Mouse (Mus musculus) liver, embryonic 14.5 days (tissue): ENCODE data around the gene Pomc. TPM values are rescaled to one million over a fixed set of nuclear protein-coding genes. Genes with fewer than 3 reads are reported as not detected.

Experiments
- ATAC-seq: fragments of 200-750 bp; cut with Nextera tagmentation; 2 replicates; pipeline ENCODE4 v1.8.0; 2017; ENCODE audit warnings: moderate number of reproducible peaks, mild to moderate bottlenecking, moderate library complexity; ENCODE audit not compliant: insufficient read depth
- DNase-seq, 3 experiments: peaks; one replicate each; pipeline ENCODE4 v3.0.0-alpha.2; 2012 to 2013; ENCODE audit warnings: low read depth in 3 of 3, low spot score in 3 of 3
- H3K27ac ChIP-seq: fragments of 300-500 bp; sonication (generic); 2 replicates; pipeline ENCODE4 v1.5.1; 2014; ENCODE audit warnings: moderate library complexity, mild to moderate bottlenecking, control low read depth, inconsistent platforms
- H3K27me3 ChIP-seq: fragments of 300-500 bp; sonication (generic); 2 replicates; pipeline ENCODE4 v1.6.1; 2014; ENCODE audit warnings: mild to moderate bottlenecking, low read length, moderate library complexity; ENCODE audit not compliant: control insufficient read depth, insufficient read depth
- H3K36me3 ChIP-seq: fragments of 300-500 bp; sonication (generic); replicated peaks from 2 replicates; pipeline ENCODE4 v1.6.1; 2014; ENCODE audit warnings: low read depth; ENCODE audit not compliant: control insufficient read depth, insufficient read depth
- H3K4me1 ChIP-seq, 2 experiments: fragments of 200-500 bp in 1 of 2; fragments of 300-500 bp in 1 of 2; sonication (generic) in 1 of 2; replicated peaks; 2 replicates each; pipeline ENCODE4 v1.6.1; 2012 to 2014; ENCODE audit warnings: antibody characterized with exemption in 1 of 2, inconsistent platforms in 1 of 2, low read length in 1 of 2; ENCODE audit not compliant: control insufficient read depth in 2 of 2, insufficient read depth in 2 of 2
- H3K4me2 ChIP-seq: fragments of 300-500 bp; sonication (generic); 2 replicates; pipeline ENCODE4 v1.6.1; 2014; ENCODE audit warnings: low read depth, mild to moderate bottlenecking, control low read depth, moderate library complexity
- H3K4me3 ChIP-seq, 2 experiments: fragments of 200-500 bp in 1 of 2; fragments of 300-500 bp in 1 of 2; sonication (generic) in 1 of 2; 2 replicates each; pipeline ENCODE4 v1.5.1; 2012 to 2014; ENCODE audit warnings: low read depth in 2 of 2, low read length in 2 of 2, mild to moderate bottlenecking in 2 of 2, control low read depth in 1 of 2, inconsistent platforms in 1 of 2, moderate library complexity in 1 of 2; ENCODE audit not compliant: insufficient read depth in 1 of 2
- H3K9ac ChIP-seq: fragments of 300-500 bp; sonication (generic); replicated peaks from 2 replicates; pipeline ENCODE4 v1.6.1; 2014; ENCODE audit warnings: mild to moderate bottlenecking, control low read depth, moderate library complexity
- H3K9me3 ChIP-seq: fragments of 300-500 bp; sonication (generic); 2 replicates; pipeline ENCODE4 v1.6.1; 2016; ENCODE audit warnings: low read length, mixed read lengths; ENCODE audit not compliant: control insufficient read depth
- CTCF ChIP-seq: IDR thresholded peaks from 2 replicates; pipeline ENCODE4 v1.5.1; 2016; ENCODE audit warnings: antibody characterized with exemption, low read depth, control low read depth
- EP300 ChIP-seq: IDR thresholded peaks from 2 replicates; pipeline ENCODE4 v1.6.1; 2016; ENCODE audit warnings: antibody characterized with exemption, low read depth
- WGBS: fragments of 180-500 bp; shearing (Covaris S2); extraction: QIAGEN DNeasy Blood & Tissue Kit; methylation state at CpG from one replicate; pipeline ENCODE4 v1.1.7; 2014; ENCODE audit not compliant: insufficient replicate concordance; 5-methylcytosine and 5-hydroxymethylcytosine counted together
- polyA plus RNA-seq, 2 experiments: library from polyadenylated mRNA; depleted of rRNA in 1 of 2; stranded (reverse) in 1 of 2; unstranded in 1 of 2; fragments of >200 nt; fragmentation: Nextera tagmentation in 1 of 2; extraction: Ambion mirVana in 1 of 2; gene quantifications; 2 replicates each; pipeline versions ENCODE4 v1.2.1 to v1.2.3; 2012 to 2014

The Pomc gene
- polyA plus RNA-seq, 2 experiments = 0.28 to 0.50 TPM

GRCm38 (mm10) chr12:3944454-3945073 lies 10.2 kb upstream of the Pomc start:
- no peak for ATAC-seq
- 41% methylated on average over 4 of the region's 4 CpGs for WGBS
- no peak for DNase-seq

GRCm38 (mm10) chr12:3947503-3947902 lies 7.2 kb upstream of the Pomc start:
- H3K27ac ChIP-seq = no peak overlapping the region
- no peaks in the 10 kb centered on the region for H3K9me3 ChIP-seq
- H3K9ac ChIP-seq = no peak overlapping the region
- WGBS = 61% methylated on average over 6 of the region's 6 CpGs
- no peaks in the 10 kb centered on the region for H3K4me1 ChIP-seq
- DNase-seq = no peak
- no peak overlapping the region for H3K4me3 ChIP-seq
- TF ChIP-seq CTCF (no peak), EP300 (no peak)
- H3K4me2 ChIP-seq = no peak overlapping the region
- H3K27me3 ChIP-seq = no peaks in the 10 kb centered on the region
- ATAC-seq = no peak
- no peaks in the 10 kb centered on the region for H3K36me3 ChIP-seq

More at GRCm38 (mm10) chr12:3944454-3945073, 10.2 kb upstream of the Pomc start:
- Histone ChIP-seq H3K4me3 (no peak overlapping the region), H3K4me2 (no peak overlapping the region), H3K9me3 (no peaks in the 10 kb centered on the region), H3K27me3 (no peaks in the 10 kb centered on the region), H3K36me3 (no peaks in the 10 kb centered on the region), H3K4me1 (no peaks in the 10 kb centered on the region), H3K27ac (no peak overlapping the region), H3K9ac (no peak overlapping the region)
- TF ChIP-seq EP300 = no peak
- TF ChIP-seq CTCF = no peak

- Histone ChIP-seq H3K27me3 (peaks cover 5% of the 10 kb centered on the region), H3K9me3 (no peaks in the 10 kb centered on the region), H3K4me1 (peaks cover 0 to 1% of the 10 kb centered on the region in 2 experiments; a peak in 2 of 4 replicates), H3K36me3 (no peaks in the 10 kb centered on the region), H3K4me2 (no peak overlapping the region), H3K9ac (no peak overlapping the region), H3K27ac (no peak overlapping the region), H3K4me3 (no peak overlapping the region)
- TF ChIP-seq EP300 (no peak), CTCF (no peak)
- whole genome bisulfite sequencing = 25% methylated on average over 10 of the region's 10 CpGs
- no peak for ATAC-seq
- peak in 1 of 3 experiments; percentile 26 for DNase-seq
Measured at GRCm38 (mm10) chr12:3955371-3955770, 620 bp downstream of the Pomc start.

- peaks cover 0 to 5% of the 10 kb centered on the region in 2 experiments; a peak in 2 of 4 replicates for H3K4me1 ChIP-seq
- ATAC-seq = no peak
- DNase-seq = no peak
- TF ChIP-seq EP300 = no peak
- TF ChIP-seq CTCF = 0 out of 2 replicates have a peak, but pooled peaks have one; percentile 27
- no peak overlapping the region for H3K4me2 ChIP-seq
- no peaks in the 10 kb centered on the region for H3K9me3 ChIP-seq
- no peaks in the 10 kb centered on the region for H3K36me3 ChIP-seq
- no peak overlapping the region for H3K27ac ChIP-seq
- H3K27me3 ChIP-seq = peaks cover 5% of the 10 kb centered on the region
- H3K4me3 ChIP-seq = no peak overlapping the region
- WGBS = 8% methylated on average over 3 of the region's 3 CpGs
- no peak overlapping the region for H3K9ac ChIP-seq
Measured at GRCm38 (mm10) chr12:3956351-3956750, 1.6 kb downstream of the Pomc start.

GRCm38 (mm10) chr12:3959791-3960543 lies 5.2 kb downstream of the Pomc start:
- WGBS = 2% methylated on average over 53 of the region's 53 CpGs
- Histone ChIP-seq H3K9ac (peak overlapping the region; percentile 34), H3K4me2 (peak overlapping the region; percentile 67), H3K9me3 (no peaks in the 10 kb centered on the region), H3K27ac (no peak overlapping the region), H3K36me3 (no peaks in the 10 kb centered on the region), H3K27me3 (no peaks in the 10 kb centered on the region; the same call in 1 of the 2 replicates), H3K4me3 (peak overlapping the region; percentile 49 to 54), H3K4me1 (peaks cover 0 to 5% of the 10 kb centered on the region in 2 experiments; a peak in 2 of 4 replicates)
- TF ChIP-seq CTCF (no peak), EP300 (no peak)
- DNase-seq = peak; percentile 36 to 52 (median 42)
- peak; percentile 75 for ATAC-seq
